Mouse (Mus musculus) megakaryocyte, embryonic 14.5 days (primary cell): ENCODE data around the gene Kptn.

ENCODE experiments used
- FLI1 ChIP-seq: IDR thresholded peaks from 2 replicates; pipeline ENCODE4 v1.6.1; 2012; ENCODE audit warnings: low read length, inconsistent platforms, mixed read lengths
- GATA1 ChIP-seq: IDR thresholded peaks from 3 replicates; pipeline ENCODE4 v1.6.1; 2012; ENCODE audit warnings: mixed read lengths, low read length, inconsistent platforms, borderline replicate concordance

GRCm38 (mm10) chr7:16099901-16100300 is 19.8 kb upstream of the Kptn start:
- TF ChIP-seq GATA1: no peak
- no peak for TF ChIP-seq FLI1
